Mouse (Mus musculus) ES-Bruce4 (cell line): ENCODE measurements around the gene Ggta1. TPM values are rescaled to one million over a fixed set of nuclear protein-coding genes. Genes with fewer than 3 reads are reported as not detected.

ENCODE experiments used
- H3K27ac ChIP-seq: 2 replicates; pipeline ENCODE4 v1.5.1; 2012; ENCODE audit warnings: low read length, inconsistent platforms; ENCODE audit not compliant: insufficient read depth
- H3K27me3 ChIP-seq: 2 replicates; pipeline ENCODE4 v1.6.1; 2012; ENCODE audit warnings: mild to moderate bottlenecking, low read length, inconsistent platforms; ENCODE audit not compliant: control insufficient read depth, poor library complexity, insufficient read depth, severe bottlenecking
- H3K36me3 ChIP-seq: 2 replicates; pipeline ENCODE4 v1.6.1; 2012; ENCODE audit warnings: inconsistent platforms, mild to moderate bottlenecking, low read length, moderate library complexity; ENCODE audit not compliant: control insufficient read depth, poor library complexity, insufficient read depth, severe bottlenecking
- H3K4me1 ChIP-seq: one replicate; pipeline ENCODE4 v1.8.1; 2011; ENCODE audit warnings: low read length; ENCODE audit not compliant: control insufficient read depth, insufficient read depth
- H3K4me3 ChIP-seq: 2 replicates; pipeline ENCODE4 v1.5.1; 2011; ENCODE audit warnings: low read depth, mild to moderate bottlenecking, low read length
- H3K9ac ChIP-seq: 2 replicates; pipeline ENCODE4 v1.6.1; 2012; ENCODE audit warnings: low read depth, mild to moderate bottlenecking, inconsistent platforms; ENCODE audit not compliant: poor library complexity, severe bottlenecking
- H3K9me3 ChIP-seq: replicated peaks from 2 replicates; pipeline ENCODE4 v1.6.1; 2012; ENCODE audit warnings: mild to moderate bottlenecking, low read length, inconsistent platforms; ENCODE audit not compliant: control insufficient read depth, poor library complexity, insufficient read depth, severe bottlenecking
- CTCF ChIP-seq: IDR thresholded peaks from one replicate; pipeline ENCODE4 v1.8.1; 2011; ENCODE audit warnings: low read depth, low read length
- EP300 ChIP-seq: IDR thresholded peaks from 2 replicates; pipeline ENCODE4 v1.6.1; 2011; ENCODE audit warnings: low read depth, low read length; ENCODE audit not compliant: insufficient read depth
- POLR2A ChIP-seq: IDR thresholded peaks from one replicate; pipeline ENCODE4 v1.8.1; 2011; ENCODE audit warnings: low read length; ENCODE audit not compliant: insufficient read depth
- polyA plus RNA-seq: library from polyadenylated mRNA; stranded (reverse); fragments of >200 nt; gene quantifications from 2 replicates; pipeline ENCODE4 v1.2.4, GENCODE M21; 2011; ENCODE audit warnings: low read depth; ENCODE audit not compliant: missing spikeins, insufficient read depth, insufficient read length

The Ggta1 gene
- polyA plus RNA-seq, 1 experiment, result 52.5 TPM

DNA sequence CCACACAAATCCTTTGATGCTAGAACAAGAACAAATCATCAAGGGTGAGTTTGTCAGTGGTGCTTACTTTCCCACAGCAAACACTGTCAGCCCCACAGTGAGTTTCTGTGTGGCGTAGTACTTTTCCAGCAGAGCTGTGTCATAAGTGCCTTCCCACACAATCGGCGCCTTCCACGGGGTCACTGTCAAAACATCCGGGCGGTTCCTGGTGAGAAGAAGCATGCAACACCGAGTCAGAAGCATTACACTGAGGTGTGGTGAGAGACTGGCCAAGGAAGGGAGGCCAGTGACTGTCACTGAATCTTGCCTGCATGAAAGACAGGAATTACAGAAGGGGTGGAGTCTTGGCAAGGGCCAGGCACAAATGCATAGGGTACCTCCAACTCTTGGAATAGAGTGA lies 55.2 kb downstream of the Ggta1 start:
- TF ChIP-seq POLR2A (no peak), EP300 (no peak), CTCF (no peak)
- Histone ChIP-seq H3K4me1 (no peaks in the 10 kb centered on the region), H3K27ac (no peak overlapping the region), H3K36me3 (0 out of 2 replicates have a peak, but pooled peaks cover 2% of the 10 kb centered on the region), H3K27me3 (no peaks in the 10 kb centered on the region), H3K9me3 (no peaks in the 10 kb centered on the region), H3K4me3 (no peak overlapping the region), H3K9ac (no peak overlapping the region)

- Histone ChIP-seq H3K4me1 (no peaks in the 10 kb centered on the region), H3K27ac (no peak overlapping the region), H3K36me3 (0 out of 2 replicates have a peak, but pooled peaks cover 2% of the 10 kb centered on the region), H3K4me3 (no peak overlapping the region), H3K9me3 (no peaks in the 10 kb centered on the region), H3K27me3 (no peaks in the 10 kb centered on the region), H3K9ac (no peak overlapping the region)
- TF ChIP-seq POLR2A (no peak), EP300 (no peak), CTCF (no peak)
Measured at GRCm38 (mm10) chr2:35407266-35407665, 55.8 kb downstream of the Ggta1 start.

DNA sequence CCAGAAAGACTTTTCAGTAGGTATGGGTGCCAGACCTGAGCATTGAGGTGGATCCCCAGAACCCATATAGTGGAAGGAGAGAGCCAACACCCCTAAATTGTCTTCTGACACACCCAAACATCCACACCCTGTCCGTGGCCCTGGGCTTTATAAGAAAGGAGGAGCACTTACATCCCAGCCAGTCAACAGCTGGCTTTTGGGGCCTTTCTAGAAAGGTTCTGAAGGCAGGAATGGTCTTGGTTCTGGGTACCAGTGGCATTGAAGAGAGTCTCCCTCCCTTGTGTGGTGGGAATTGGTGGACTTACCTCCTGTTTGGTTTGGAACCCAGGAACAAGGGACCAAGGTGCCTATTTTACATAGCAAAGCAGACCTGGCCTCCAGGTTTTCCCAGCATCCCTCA lies 56.4 kb downstream of the Ggta1 start:
- H3K9me3 ChIP-seq, result no peaks in the 10 kb centered on the region
- H3K9ac ChIP-seq, result no peak overlapping the region
- H3K4me1 ChIP-seq, result no peaks in the 10 kb centered on the region
- 0 out of 2 replicates have a peak, but pooled peaks cover 2% of the 10 kb centered on the region for H3K36me3 ChIP-seq
- no peak overlapping the region for H3K4me3 ChIP-seq
- no peak overlapping the region for H3K27ac ChIP-seq
- H3K27me3 ChIP-seq, result no peaks in the 10 kb centered on the region
- TF ChIP-seq CTCF (no peak), EP300 (no peak), POLR2A (no peak)

DNA sequence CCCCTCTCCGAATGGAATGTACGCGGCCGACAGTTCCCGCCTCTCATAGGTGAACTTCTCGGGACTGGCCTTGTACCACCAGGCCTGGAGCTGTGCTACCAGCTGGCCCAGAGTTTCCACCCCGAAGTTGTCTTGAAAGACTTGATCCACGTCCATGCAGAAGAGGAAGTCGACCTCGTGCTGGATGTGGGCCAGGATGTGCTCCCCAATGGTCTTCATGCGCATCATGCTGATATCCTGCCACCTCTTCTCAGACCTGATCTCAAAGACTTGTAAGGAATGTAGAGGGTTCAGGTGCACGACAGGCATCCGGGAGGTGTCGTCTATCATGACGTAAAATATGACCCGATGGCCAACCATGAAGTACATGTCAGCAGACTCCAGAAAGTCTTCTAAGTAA lies 60.6 kb downstream of the Ggta1 start:
- TF ChIP-seq CTCF, result no peak
- TF ChIP-seq POLR2A, result no peak
- no peak for TF ChIP-seq EP300

DNA sequence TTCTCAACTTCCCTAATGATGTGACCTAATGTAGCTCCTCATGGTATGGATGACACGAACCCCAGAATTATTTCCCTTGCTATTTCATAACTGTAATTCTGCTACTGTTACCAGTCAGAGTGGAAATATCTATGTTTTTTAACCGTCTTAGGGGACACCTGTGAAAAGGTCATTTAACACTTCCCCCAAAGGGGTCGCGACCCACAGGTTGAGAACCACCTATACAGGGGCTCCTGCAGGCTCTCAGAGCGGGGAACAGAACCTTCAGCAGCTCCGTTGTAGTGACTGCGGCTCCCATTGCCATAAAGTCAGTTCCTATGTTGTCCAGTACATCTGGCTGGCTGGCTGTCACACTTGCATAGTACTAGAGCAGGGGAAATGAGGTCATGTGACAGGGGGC lies 62.3 kb downstream of the Ggta1 start:
- no peak overlapping the region for H3K9ac ChIP-seq
- no peak overlapping the region for H3K4me3 ChIP-seq
- H3K4me1 ChIP-seq, result no peaks in the 10 kb centered on the region
- TF ChIP-seq EP300 (no peak), POLR2A (no peak), CTCF (no peak)
- H3K36me3 ChIP-seq, result no peaks in the 10 kb centered on the region
- H3K9me3 ChIP-seq, result no peaks in the 10 kb centered on the region
- no peak overlapping the region for H3K27ac ChIP-seq
- no peaks in the 10 kb centered on the region for H3K27me3 ChIP-seq

More for the DNA sequence above, 60.6 kb downstream of the Ggta1 start:
- Histone ChIP-seq H3K4me3 (no peak overlapping the region), H3K9ac (no peak overlapping the region), H3K27me3 (no peaks in the 10 kb centered on the region), H3K27ac (no peak overlapping the region), H3K4me1 (no peaks in the 10 kb centered on the region), H3K36me3 (no peaks in the 10 kb centered on the region), H3K9me3 (no peaks in the 10 kb centered on the region)

DNA sequence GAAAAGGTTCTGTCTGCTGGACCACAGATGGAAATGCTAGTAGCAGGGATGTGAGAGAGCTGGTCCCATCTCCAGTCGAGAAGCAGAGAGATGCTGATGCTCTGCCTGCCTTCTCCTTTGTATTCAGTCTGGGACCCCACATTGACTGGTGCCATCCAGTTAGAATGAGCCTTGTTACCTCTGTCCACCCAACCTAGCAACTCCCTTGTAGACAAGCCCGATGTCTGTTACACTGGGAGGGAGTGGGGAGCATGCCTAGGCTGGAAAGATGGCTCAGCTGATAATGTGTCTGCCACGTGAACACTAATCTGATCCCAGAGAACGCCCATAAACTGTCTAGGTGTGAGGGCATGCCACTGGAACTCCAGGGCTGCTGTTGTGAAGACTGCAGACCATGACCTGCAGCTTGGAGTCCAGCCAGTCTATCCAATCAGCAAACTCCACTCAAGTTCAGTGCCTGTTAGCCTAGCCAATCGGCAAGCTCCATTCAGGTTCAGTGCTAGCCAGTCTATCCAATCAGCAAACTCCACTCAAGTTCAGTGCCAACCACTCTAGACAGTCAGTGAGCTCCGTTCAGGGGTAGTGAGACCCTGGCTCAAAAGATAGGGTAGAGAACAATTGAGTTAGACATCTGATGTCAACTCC lies 64.7 kb downstream of the Ggta1 start:
- Histone ChIP-seq H3K27me3 (no peaks in the 10 kb centered on the region), H3K4me3 (no peak overlapping the region), H3K36me3 (no peaks in the 10 kb centered on the region), H3K9me3 (no peaks in the 10 kb centered on the region), H3K9ac (no peak overlapping the region), H3K27ac (no peak overlapping the region), H3K4me1 (no peaks in the 10 kb centered on the region)
- TF ChIP-seq POLR2A, result no peak
- TF ChIP-seq EP300, result no peak
- no peak for TF ChIP-seq CTCF
